Mouse (Mus musculus): ENCODE data around the gene Irgm1.
"Not testable (repeated sequence)": the region's sequence is repeated elsewhere in the genome, so short reads cannot be mapped to it uniquely, and the experiment has no call there.

The Irgm1 gene

GRCm38 (mm10) chr11:48831273-48831672, 40.2 kb downstream of the Irgm1 start:
- DNase-seq = no peak

- DNase-seq = no peak
These were observed 41.2 kb downstream of the Irgm1 start for GRCm38 (mm10) chr11:48830279-48830678.

GRCm38 (mm10) chr11:48827926-48828325, 43.6 kb downstream of the Irgm1 start:
- DNase-seq = no peak

- DNase-seq = no peak
These were observed 44.8 kb downstream of the Irgm1 start for GRCm38 (mm10) chr11:48826752-48827096.

- DNase-seq = not testable (repeated sequence)
These were observed 45.3 kb downstream of the Irgm1 start, which contains the start of the genes Trim7 and Gm12184 for GRCm38 (mm10) chr11:48825979-48826751. Gene Trim7 (plus strand): TSS chr11:48826140. Gene Gm12184 (minus strand): TSS chr11:48826655.

- DNase-seq = no peak
These were observed 47.1 kb downstream of the Irgm1 start for GRCm38 (mm10) chr11:48824311-48824830.

GRCm38 (mm10) chr11:48823536-48823972, 47.9 kb downstream of the Irgm1 start:
- DNase-seq = no peak

GRCm38 (mm10) chr11:48822768-48823512, 48.5 kb downstream of the Irgm1 start:
- DNase-seq = no peak

GRCm38 (mm10) chr11:48821299-48821698, 50.2 kb downstream of the Irgm1 start:
- not testable (repeated sequence) for DNase-seq

- DNase-seq = no peak
These were observed 51.2 kb downstream of the Irgm1 start for GRCm38 (mm10) chr11:48820308-48820674.

GRCm38 (mm10) chr11:48819614-48820307, 51.7 kb downstream of the Irgm1 start:
- no peak for DNase-seq

GRCm38 (mm10) chr11:48818346-48818745, 53.1 kb downstream of the Irgm1 start:
- peak; percentile 86 for DNase-seq

GRCm38 (mm10) chr11:48817794-48818193, 53.7 kb downstream of the Irgm1 start:
- no peak for DNase-seq

- DNase-seq = peak; percentile 99
These were observed 54.5 kb downstream of the Irgm1 start, which contains the start of gene Trim41 for GRCm38 (mm10) chr11:48816800-48817665. Gene Trim41 (minus strand): TSS chr11:48817353.

DNA sequence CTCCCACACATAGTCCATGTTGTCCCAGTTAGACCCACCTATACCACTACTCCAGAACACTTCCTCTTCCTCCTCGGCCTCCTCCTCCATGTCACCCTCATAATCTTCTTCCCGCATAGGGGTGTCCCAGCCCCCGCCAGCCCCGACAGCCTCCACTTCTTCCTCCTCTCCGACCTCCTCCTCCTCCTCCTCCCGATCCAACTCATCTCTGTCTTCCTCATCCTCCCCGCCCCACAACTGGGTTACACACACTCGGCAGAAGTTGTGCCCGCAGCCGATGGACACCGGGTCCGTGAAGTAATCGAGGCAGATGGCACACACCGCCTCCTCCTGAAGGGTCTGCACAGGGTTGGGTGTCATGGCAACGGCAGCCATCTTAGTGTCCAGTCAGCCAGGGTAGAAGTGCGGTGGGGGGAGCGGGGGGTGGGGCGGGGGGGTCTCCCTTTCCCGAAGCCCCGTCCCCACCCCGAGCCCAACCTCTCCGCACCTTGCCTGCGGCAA, 55.2 kb downstream of the Irgm1 start:
- DNase-seq = peak; percentile 81

DNA sequence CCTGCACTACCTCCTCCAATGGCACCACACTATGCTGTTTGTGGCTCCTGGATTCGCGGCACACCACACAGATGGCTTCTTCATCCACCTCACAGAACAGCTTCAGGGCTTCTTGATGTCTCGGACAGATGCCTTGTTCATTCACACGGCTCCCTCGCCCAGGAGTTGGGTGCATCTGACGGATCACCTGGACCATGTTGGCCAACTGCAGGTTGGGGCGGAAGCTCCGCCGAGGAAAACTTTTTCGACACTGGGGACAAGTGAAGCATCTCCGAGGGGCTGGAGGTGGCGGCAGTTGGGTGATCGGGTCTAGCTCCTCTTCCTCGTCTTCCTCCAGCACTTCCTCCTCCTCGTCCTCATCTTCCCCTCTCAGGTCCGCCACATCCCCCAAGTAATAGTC, 55.6 kb downstream of the Irgm1 start:
- DNase-seq = no peak

- DNase-seq = no peak
These were observed 57.7 kb downstream of the Irgm1 start for GRCm38 (mm10) chr11:48813782-48814181.
